Mouse (Mus musculus): ENCODE measurements around the gene Tmppe.
"Not testable (repeated sequence)": the region's sequence is repeated elsewhere in the genome, so short reads cannot be mapped to it uniquely, and the experiment has no call there.

The Tmppe gene

DNA sequence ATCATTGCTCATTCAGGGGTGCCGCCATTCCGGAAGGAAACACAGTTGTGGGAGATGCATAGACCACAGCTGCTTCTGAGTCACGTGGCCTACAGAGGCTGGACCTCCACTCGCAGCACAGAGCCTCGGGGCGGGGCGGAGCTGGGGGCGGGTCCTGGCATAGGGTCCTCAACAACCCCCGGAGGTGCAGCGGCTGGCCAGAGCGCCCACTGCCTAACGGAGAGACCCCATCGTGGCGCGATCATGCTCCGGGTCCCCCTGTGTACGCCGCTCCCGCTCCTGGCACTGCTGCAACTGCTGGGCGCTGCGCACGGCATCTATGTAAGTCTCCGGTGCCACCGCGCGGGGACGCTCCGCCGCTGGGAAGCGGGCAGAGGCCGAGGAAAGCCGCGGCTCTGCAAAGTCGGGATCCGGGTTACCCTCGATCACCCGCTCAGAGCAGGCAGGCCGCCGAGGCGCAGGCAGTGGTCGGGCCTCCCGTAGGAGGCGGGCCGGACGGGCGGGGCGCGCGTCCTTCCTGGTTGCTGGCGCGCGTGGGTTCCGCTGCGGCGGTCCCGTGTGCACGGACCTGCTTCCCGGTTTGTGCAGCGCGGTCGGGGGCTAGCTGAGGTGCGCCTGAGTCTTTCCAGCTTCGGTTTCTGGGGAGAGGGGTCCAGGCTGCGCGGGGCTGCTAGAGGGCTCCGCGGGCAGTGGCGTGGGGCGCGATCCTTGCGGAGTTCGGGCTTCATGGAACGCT, at the start of gene Tmppe, which contains the start of gene Glb1:
Gene Tmppe (plus strand): TSS at position 157 of the 736 bp plus-strand sequence.
Gene Glb1 (plus strand): TSS at position 128 of the 736 bp plus-strand sequence.
- peak; percentile 74 for DNase-seq (ENCODE audit: low spot score)

DNA sequence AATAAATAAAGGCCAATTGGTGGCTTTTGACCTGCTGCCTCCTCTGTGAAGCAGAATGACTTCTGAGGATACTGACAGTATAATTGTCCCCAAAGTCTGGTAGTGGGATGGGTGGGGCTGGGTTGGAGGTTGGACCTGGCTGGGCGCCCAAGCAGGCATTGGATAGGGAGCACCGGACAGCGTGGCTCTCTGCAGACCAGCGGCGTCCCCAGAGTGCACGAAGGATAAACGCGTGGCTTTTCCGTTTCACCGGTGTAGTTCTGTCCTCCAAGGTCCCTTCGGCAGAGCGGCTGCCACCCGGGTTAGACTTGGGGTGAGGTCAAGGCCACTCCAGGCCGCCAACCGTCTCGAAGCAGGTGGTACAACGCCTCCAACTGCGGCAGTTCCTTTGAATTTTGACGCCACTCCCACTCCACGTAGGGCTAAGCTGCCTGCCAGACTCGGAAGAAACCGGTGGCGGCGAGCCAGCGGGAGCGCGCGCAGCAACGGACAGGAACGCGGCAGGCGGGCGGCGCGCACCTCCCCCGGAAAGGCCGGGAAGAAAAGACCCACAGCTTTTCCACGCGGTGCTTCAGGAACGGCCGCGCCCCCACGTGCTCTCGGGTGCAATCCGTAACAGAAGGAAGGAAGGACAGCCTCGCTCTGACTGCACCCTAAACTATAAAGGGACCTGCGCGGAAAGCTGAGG, 33.0 kb upstream of the Tmppe start:
- peak; percentile 44 for DNase-seq (ENCODE audit: low spot score)

DNA sequence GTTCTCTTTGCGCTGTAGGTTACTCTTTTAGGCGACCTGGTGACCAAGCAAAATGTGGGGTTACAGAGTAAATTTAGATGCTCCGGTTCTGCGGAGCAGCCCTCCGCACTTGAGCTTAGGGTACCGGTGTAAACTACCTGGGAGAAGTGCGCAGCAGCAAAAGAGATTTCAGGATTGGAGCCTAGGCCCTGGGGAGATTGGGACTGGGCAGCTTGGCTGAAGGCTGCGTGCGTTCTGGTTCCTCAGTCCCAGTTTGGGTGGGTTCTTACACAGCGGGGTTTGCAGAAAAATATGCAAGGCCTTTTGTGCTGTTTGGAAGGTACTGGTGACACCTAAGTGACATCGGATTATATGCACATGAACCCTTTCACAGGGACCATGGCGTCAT, 32.4 kb upstream of the Tmppe start:
- no peak for DNase-seq (ENCODE audit: low spot score)

DNA sequence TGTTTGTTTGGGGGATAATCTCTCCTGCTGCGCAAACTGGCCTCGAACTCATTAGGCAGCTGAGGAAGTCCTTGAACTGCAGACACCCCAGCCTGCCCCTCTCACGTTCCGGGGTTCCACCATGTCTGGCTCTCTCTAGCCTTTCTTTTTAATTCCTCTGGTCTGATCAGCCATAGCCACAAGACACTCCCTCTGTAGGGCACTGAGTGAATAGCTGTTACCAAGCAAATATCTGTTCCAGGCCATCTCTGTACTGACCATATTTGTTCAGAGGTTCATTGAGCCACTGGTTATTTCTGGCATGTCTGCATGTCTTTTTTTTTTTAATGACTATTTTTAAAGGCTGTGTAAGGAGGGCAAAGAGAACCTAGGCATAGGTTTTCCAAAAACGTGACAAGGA, 31.5 kb upstream of the Tmppe start:
- DNase-seq (ENCODE audit: low spot score) = not testable (repeated sequence)

DNA sequence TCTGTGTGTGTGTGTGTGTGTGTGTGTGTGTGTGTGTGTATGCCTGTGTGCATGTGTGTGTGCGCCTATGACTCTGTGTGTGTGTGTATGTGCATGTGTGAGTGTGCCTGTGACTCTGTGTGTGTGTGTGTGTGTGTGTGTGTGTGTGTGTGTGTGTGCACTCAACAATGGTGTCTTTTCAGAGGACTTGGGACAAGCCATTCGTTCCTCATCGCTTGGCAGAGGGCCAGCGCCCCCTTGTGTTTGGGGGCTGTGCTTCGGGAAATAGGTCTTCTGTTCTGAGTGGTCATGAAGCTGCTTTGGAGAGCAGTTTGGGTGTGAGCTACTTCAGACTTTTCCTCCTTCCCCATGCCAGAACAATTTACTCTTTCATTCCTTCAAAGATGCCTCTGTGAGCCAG, 29.2 kb upstream of the Tmppe start:
- not testable (repeated sequence) for DNase-seq (ENCODE audit: low spot score)

DNA sequence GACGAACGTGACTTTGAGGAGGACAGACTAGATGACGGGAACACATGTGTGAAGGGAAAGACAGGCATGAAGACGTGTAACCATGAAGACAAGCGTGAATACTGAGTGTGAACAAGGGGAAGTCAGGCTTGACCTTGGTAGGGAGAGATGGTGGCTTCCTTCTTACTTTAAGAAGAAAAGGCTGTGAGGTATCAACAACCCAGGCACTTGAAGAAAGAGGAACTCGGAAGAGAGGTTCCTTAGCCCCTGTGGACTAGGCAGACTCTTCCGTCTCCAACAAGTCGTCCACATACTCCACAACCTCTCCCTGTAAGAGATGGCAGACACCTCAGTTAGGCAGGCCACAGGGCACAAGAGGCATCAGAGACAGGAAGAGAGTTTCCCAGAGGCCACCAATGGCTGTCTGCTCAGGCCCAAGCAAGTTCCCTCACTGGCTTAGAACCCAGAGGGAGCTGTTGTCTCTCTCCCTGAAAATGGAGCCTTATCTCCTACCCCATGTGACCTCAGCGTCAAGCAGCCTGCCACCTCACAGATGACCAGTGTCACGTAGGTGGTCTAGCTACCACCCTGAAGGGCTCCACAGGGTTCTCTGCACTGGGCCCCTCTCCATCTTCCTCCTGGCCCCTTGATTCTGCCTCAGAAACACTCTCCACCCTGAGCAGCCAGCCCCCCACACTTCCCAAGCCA, 25.5 kb upstream of the Tmppe start:
- DNase-seq (ENCODE audit: low spot score) = no peak

DNA sequence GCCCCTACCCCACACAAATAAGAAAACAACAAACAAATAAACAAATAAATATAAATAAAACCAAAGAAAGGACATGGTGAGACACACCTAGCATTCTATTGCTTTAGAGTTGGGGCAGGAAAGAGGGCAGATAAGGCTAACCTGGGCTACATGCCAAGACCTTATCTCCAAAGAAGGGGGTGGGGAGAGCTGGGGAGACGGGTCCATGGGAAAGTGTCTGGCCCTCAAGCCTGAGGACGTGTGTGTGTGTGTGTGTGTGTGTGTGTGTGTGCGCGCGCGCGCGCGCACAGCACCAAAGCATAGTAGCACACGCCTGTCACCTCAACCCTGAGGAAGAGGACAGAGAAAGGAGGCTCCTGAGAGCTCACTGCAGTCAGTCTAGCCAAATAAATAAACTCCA, 23.7 kb upstream of the Tmppe start:
- no peak for DNase-seq (ENCODE audit: low spot score)

DNA sequence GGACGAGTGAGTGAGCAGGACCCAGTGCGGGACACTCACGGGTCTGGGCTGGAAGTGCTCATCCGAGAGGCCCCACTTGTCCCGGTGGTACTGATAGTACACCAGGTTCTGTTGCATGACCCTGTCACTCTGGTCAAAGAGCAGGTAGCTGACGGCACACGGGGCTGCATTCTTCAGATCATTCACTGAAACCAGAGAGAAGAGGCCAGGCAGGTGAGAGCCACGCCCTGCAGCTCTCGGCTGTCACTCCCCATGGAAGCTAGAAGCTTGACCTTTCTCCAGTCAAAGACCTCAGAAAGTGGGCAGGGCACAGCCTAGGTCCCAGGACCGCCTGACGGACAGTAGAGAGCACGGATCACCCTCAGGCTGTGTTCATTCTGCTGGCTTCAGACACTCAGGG, 21.0 kb upstream of the Tmppe start:
- no peak for DNase-seq (ENCODE audit: low spot score)

DNA sequence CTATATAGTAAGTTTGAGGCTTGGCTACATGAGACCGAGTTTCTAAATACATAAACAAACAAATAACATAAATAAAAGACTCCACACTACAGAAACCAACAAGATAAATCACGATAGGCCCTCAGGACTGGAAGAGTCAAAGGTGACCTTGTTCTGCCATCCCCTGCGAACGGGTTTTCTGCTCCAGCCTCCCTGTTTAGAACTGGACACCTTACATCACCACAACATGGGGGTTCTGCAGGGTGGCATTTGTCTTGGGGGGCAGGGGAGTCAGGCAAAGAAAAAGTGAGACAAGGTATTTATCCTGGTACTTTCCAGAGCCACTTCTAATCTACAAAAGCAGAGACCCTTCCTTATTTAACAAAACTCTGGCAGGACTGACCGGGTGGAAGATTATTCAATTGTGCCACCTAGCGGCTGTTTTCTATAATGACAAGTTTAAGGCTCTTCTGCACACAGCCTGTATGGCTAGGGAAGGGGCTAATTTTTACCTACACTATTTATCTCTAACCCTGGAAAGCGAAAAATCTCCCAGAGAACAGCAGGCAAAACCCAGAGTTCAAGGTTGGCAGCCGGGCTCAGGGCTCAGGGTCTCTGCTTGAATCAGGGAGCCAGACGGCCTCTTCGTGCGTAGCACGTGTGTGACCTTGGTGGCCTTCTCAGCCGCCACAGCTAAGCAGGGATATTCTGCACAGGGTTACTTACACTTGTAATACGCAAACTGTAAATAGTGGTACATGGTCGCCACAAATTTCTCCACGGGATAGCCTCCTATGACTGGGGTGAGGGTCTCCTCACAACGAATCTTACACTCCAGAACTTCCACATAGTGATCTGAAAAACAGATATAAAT, 19.8 kb upstream of the Tmppe start:
- DNase-seq (ENCODE audit: low spot score) = no peak

DNA sequence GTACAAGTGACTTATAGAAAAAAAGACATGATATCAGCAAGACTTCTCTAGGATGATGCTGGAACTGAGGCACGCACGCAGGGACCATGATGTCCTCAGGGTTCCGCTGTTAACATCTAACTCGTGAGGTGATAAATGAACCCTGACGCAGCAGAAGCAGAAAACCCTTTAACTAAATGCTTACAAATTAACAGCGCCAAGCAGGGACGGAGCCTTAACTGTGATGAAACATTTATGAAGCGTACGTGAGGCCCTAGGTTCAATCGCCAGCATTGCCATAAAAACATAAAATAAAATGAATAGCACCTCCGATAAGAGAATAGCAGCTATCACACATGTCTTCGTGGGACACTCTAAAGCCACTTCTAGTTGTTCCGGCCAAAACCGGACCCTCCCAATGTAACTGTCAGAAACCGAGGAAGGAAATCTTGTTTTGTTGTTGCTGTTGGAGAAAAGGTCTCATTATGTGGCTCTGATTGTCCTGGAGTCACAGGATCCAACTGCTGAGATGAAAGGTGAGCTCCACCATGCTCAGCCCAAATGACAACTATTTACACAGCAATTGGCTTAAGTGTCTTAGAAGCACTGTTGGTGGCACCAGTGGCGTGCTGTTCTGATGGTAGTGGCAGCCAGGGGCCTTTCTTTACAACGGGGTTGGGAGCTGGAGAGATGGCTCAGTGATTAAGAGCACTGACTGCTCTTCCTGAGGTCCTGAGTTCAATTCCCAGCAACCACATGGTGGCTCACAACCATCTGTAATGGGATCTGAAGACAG, 17.8 kb upstream of the Tmppe start:
- DNase-seq (ENCODE audit: low spot score) = no peak

DNA sequence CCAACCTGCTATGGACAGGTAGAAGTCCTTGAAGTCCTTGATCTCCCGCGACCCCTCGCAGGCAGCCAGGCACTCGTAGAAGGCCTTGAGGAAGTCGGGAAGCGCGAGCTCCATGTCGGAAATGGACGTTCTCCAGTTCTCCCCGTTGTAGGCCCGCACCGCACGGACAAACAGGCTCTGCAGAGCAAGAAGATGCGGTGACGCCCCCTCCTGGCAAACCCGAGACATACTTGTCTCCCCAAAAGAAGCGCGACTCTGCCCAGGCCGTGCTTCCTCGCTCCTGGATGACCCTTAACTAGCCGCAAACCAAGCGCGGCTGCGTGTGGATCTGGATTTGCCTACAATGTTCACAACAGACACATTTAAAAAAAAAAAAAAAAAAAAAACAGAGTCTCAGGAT, 16.2 kb upstream of the Tmppe start:
- no peak for DNase-seq (ENCODE audit: low spot score)

DNA sequence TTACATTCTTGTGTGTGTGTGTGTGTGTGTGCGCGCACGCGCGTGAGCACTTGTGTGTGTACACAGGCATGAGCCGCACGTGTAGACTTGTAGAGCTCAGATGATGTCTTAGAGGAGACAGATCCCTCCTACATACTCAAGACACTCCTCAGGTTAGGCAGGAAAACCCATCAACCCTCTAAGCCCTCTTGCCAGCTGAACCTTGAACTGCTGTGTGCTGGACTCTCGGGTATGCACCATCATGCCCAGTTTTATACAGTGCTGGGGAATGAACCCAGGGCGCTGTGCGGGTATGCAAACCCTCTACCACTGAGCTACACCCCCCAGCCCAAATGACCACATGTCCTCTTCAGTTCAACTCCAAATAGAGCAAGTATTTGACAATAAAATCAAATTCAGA, 15.7 kb upstream of the Tmppe start:
- DNase-seq (ENCODE audit: low spot score) = no peak

DNA sequence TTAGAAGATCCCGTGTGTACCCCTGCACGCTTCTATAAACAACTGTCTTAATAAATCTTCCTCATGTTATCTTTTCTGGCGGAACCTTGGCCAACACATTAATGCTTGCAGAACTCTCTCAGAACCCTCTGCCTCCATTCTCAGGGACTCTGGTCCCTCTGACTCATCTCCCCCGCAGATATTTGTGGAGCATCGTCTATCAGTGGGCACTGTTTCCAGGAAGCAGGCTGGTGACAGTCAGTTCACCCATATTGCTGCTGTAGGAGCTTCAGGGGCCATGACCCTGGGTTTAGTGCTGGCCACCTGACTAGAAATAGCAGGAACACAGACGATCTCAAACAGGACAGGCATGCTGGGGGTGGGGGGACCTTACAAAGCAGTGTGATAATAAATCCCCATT, 13.8 kb upstream of the Tmppe start:
- DNase-seq (ENCODE audit: low spot score) = no peak

DNA sequence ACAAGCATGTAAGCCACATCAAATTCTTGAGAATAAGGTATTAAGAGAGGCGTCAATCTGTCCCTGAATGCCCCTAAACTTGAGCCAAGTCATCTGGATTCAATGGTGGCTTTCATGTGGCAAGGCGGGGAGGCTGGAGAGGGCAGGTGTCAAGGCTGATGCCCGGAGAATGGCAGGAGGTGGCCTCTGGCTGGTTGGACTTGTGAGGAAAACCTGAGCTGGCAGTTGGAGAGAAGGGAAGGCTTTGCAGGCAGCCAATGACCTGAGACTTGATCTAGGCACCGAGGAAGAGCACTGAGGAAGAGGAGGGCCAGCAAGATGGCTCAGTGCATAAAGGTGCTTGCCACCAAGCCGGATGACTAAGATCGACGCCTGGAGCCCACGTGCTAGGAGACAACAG, 12.6 kb upstream of the Tmppe start:
- DNase-seq (ENCODE audit: low spot score) = no peak

DNA sequence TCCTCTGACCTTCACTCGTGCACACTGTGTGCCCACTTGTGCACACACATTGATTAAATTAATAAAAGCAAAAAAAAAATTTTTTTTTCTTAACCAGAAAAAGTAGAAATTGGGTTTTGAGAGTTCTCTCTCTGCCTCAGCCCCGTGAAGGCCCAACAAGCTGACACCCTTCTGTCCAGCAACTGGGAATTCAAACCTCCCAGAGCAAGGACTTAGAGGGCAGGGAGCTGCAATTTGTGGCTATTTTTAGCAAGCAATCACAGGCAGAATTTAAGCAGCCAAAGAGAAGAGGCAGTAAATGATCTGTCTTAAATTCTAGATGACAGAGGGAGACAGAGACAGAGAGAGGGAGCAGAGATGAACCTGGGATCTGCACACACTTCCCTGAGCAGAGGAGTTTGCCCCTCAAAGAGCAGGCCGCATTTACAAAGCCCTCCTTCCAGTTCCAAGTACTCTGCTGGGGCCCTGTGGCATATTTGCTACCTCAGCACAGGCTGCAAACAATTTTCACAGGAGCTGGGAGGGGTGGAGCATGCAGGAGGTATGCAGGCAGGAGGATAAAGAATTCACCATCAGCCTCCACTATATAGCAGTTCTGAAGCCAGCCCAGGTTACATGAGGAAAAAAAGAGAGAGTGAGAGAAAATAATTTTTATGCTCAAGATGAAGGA, 12.1 kb upstream of the Tmppe start:
- no peak for DNase-seq (ENCODE audit: low spot score)

DNA sequence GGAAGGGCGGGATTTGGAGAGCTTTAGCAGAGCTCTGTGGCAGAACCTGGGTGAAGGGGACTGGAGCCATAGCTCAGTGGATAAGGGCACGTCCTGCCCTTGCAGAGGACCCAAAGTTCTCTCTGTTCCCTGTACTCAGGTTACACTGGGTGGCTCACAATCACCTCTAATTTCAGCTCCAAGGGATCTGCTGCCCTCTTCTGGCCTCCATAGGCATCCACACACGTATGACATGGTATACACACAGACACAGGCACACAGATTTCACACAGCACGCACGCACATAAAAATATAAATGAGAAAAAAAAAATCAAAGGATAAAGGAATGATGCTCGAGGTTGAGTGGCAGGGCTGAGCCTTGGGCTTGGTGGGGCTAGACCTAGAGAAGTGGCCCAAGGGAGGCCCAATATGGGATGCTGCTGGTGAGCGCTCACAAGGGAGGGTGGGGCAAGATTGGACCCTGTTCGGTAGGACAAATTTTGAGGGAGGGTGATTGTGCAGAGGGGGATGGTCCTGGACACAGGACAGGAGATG, 11.5 kb upstream of the Tmppe start:
- no peak for DNase-seq (ENCODE audit: low spot score)

DNA sequence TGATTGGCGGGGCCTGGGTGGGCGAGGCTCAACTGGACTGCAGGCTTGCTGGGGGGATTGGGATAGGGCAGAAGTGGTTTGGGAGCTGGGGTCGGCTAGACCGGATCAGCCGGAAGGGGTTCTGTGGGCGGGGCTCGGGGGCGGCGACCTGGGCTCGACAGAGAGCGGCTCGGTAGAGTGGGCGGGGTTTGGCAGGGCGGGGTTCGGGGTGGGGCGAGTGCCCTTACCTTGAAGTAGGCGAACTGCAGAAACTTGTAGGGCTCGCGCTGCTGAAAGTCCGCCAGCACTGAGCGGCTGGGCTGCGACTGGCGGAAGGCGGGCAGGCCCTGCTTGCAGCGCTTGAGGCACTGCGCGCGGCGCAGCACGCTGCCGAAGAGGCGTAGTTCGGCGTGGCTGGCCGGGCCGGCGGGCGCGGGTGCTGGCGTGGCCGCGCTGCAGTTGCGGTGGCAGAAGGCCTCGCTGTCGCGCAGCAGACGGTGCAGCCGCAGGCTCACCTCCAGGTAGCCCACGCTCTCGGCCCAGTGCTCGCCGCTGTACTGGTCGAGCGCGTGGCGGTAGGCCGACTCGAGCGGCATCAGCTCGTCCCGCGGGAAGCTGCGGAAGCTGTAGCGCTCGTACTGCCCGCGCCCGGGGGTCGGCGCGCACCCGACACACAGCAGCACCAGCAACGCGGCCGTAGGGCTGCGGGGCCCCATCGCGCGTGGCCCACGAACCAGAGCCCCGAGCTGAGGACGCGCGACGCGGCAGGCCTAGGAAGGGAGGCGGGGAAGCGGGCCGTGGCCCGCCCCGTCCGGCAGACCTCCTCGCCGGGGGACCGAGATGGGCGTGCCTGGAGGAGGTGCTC, 10.8 kb upstream of the Tmppe start, which contains the start of gene Crtap:
Gene Crtap (minus strand): TSS at position 771 of the 844 bp plus-strand sequence.
- DNase-seq (ENCODE audit: low spot score) = no peak

DNA sequence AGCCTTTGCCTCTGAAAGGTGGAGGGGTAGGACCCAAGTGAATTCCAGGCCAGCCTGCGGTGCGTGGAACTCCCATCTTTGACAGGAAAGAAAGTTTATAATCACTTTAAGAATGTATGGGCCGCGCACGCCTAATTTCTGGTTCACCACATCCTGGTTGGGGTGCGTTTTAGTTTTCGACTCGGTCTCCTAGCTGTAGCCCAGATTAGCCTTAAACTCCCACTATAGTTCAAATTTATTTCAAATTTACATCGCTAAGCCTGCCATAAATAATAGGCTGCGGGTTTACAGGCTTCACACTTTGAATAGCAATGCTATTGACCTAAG, 10.2 kb upstream of the Tmppe start:
- no peak for DNase-seq (ENCODE audit: low spot score)

DNA sequence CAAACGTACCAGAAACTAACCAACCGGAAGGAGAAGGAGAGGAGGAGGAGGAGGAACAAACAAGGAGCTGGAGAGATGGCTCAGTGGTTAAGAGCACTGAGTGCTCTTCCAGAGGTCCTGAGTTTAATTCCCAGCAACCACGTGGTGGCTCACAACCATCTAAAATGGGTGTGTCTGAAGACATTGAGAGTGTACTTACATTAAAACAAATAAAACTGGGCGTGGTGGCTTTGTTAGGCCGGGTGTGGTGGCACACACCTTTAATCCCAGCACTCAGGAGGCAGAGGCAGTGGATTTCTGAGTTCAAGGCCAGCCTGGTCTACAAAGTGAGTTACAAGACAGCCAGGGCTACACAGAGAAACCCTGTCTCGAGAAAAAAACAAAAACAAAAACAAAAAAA, 6.8 kb upstream of the Tmppe start:
- DNase-seq (ENCODE audit: low spot score) = not testable (repeated sequence)

DNA sequence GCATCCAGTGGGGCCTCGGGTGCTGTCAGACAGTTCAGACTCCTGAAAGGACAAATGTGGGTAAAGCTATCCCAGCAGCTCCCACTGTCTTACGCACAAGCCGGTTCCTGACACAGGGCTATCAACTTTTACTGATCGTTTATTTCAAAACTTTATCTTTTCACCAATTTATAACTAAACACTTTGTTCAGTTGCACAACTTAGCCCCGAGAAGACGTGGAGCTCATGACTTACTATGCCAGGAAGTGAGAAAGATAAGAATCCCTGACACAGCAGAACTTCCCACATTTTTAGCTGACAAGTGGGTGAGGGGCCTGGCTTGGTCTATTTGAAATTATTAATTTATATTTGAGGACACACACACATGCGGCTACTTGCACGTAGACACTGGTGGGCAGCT, 6.2 kb upstream of the Tmppe start:
- no peak for DNase-seq (ENCODE audit: low spot score)
